Mouse (Mus musculus): ENCODE measurements around the gene Igdcc4. TPM values are rescaled to one million over a fixed set of nuclear protein-coding genes. Genes with fewer than 3 reads are reported as not detected.

The Igdcc4 gene
- total RNA-seq, 2 experiments from 2014 or later = 26.4 to 27.3 TPM

GRCm38 (mm10) chr9:65109132-65110072 lies 8.1 kb downstream of the Igdcc4 start:
- DNase-seq = peak; percentile 61

GRCm38 (mm10) chr9:65111698-65112097 lies 10.4 kb downstream of the Igdcc4 start:
- DNase-seq = no peak

GRCm38 (mm10) chr9:65113694-65114093 lies 12.4 kb downstream of the Igdcc4 start:
- DNase-seq = no peak

- no peak for DNase-seq
Measured at GRCm38 (mm10) chr9:65115891-65116290, 14.6 kb downstream of the Igdcc4 start.

GRCm38 (mm10) chr9:65117516-65117915 lies 16.2 kb downstream of the Igdcc4 start:
- no peak for DNase-seq

- DNase-seq = peak; percentile 48
Measured at GRCm38 (mm10) chr9:65120935-65121334, 19.6 kb downstream of the Igdcc4 start.

- DNase-seq = no peak
Measured at GRCm38 (mm10) chr9:65122545-65122944, 21.3 kb downstream of the Igdcc4 start.

- no peak for DNase-seq
Measured at GRCm38 (mm10) chr9:65123552-65124168, 22.4 kb downstream of the Igdcc4 start.

- DNase-seq = no peak
Measured at GRCm38 (mm10) chr9:65128123-65128815, 27.0 kb downstream of the Igdcc4 start.

- no peak for DNase-seq
Measured at GRCm38 (mm10) chr9:65131717-65132116, 30.4 kb downstream of the Igdcc4 start.

GRCm38 (mm10) chr9:65133739-65134138 lies 32.5 kb downstream of the Igdcc4 start:
- no peak for DNase-seq

- no peak for DNase-seq
Measured at GRCm38 (mm10) chr9:65135126-65135525, 33.8 kb downstream of the Igdcc4 start.

GRCm38 (mm10) chr9:65140491-65140890 lies 39.2 kb downstream of the Igdcc4 start:
- no peak for DNase-seq

- no peak for DNase-seq
Measured at GRCm38 (mm10) chr9:65140936-65141305, 39.6 kb downstream of the Igdcc4 start, which contains the start of gene Igdcc3. TSS of gene Igdcc3 (plus strand) at chr9:65141189.

- DNase-seq = peak; percentile 41
Measured at GRCm38 (mm10) chr9:65141306-65141975, 40.2 kb downstream of the Igdcc4 start.

GRCm38 (mm10) chr9:65141976-65142318 lies 40.7 kb downstream of the Igdcc4 start:
- no peak for DNase-seq

GRCm38 (mm10) chr9:65142399-65142798 lies 41.1 kb downstream of the Igdcc4 start:
- DNase-seq = no peak

- DNase-seq = no peak
Measured at GRCm38 (mm10) chr9:65146001-65146400, 44.7 kb downstream of the Igdcc4 start.

- no peak for DNase-seq
Measured at GRCm38 (mm10) chr9:65148507-65148906, 47.2 kb downstream of the Igdcc4 start.

- DNase-seq = no peak
Measured at GRCm38 (mm10) chr9:65152711-65153330, 51.5 kb downstream of the Igdcc4 start.

- no peak for DNase-seq
Measured at GRCm38 (mm10) chr9:65153331-65153711, 52.0 kb downstream of the Igdcc4 start.
